Mouse (Mus musculus) heart, postnatal 0 days (tissue): ENCODE measurements around the gene Smox.

Experiments
- CTCF ChIP-seq: IDR thresholded peaks from 2 replicates; pipeline ENCODE4 v1.5.1; 2016; ENCODE audit warnings: antibody characterized with exemption, control low read depth, low read depth
- EP300 ChIP-seq: IDR thresholded peaks from 2 replicates; pipeline ENCODE4 v1.6.1; 2016; ENCODE audit warnings: antibody characterized with exemption, low read depth

DNA sequence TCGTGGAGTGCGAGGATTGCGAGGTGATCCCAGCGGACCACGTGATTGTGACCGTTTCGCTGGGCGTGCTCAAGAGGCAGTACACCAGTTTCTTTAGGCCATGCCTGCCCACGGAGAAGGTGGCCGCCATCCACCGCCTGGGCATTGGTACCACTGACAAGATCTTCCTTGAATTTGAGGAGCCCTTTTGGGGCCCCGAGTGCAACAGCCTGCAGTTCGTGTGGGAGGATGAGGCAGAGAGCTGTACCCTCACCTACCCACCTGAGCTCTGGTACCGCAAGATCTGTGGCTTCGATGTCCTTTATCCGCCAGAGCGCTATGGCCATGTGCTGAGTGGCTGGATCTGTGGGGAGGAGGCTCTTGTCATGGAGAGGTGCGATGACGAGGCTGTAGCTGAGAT lies 29.4 kb downstream of the Smox start:
- TF ChIP-seq CTCF (no peak), EP300 (no peak)
